Mouse (Mus musculus) adrenal gland, adult 8-10 months (tissue): ENCODE data around the gene Gm21970. TPM values are rescaled to one million over a fixed set of nuclear protein-coding genes. Genes with fewer than 3 reads are reported as not detected.
"Not testable (repeated sequence)": the region's sequence is repeated elsewhere in the genome, so short reads cannot be mapped to it uniquely, and the experiment has no call there.

Source experiments
- DNase-seq: peaks from one replicate; pipeline ENCODE4 v3.0.0; 2022
- total RNA-seq, 4 experiments: library from RNA; stranded (reverse); gene quantifications; 2 replicates each; pipeline ENCODE4 v1.2.4; 2022

Gm21970 gene
- total RNA-seq, 4 experiments from 2014 or later = 0.54 TPM; not detected in 3

DNA sequence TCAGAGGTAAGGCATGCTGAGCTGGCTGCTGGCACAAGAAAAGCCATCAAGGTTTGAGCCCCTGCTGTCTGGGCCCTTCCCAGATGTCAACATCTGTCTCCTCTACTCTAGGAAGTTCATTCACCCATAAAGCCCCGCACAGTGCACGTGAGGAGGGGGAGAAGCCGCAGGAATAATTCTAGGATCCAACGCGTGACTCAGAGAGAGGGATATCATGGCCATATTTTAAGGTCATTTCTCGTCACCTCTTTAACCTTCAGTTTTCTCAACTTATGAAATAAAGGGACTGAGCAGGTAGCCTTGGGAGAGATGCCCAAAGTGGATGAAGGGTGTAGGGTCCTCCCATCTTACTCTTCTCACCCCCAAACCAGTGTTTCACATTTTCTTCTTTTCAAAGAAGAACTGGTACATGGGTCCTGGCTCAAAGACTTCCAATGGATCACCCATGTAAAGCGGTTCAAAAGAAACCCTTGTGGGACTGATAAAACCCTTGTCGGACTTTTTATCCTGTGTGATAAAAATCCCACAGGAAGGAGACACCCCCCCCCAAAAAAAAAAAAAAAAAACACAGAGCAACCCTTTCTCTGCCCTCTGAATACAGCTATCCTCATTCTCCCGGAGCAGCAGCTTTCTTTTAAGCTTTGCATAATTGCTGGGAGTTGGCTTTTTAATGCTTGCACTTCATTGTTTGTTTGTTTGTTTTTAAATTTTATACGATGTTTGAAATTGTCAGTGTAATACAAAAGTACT is 13.5 kb downstream of the Gm21970 start:
- DNase-seq = no peak

DNA sequence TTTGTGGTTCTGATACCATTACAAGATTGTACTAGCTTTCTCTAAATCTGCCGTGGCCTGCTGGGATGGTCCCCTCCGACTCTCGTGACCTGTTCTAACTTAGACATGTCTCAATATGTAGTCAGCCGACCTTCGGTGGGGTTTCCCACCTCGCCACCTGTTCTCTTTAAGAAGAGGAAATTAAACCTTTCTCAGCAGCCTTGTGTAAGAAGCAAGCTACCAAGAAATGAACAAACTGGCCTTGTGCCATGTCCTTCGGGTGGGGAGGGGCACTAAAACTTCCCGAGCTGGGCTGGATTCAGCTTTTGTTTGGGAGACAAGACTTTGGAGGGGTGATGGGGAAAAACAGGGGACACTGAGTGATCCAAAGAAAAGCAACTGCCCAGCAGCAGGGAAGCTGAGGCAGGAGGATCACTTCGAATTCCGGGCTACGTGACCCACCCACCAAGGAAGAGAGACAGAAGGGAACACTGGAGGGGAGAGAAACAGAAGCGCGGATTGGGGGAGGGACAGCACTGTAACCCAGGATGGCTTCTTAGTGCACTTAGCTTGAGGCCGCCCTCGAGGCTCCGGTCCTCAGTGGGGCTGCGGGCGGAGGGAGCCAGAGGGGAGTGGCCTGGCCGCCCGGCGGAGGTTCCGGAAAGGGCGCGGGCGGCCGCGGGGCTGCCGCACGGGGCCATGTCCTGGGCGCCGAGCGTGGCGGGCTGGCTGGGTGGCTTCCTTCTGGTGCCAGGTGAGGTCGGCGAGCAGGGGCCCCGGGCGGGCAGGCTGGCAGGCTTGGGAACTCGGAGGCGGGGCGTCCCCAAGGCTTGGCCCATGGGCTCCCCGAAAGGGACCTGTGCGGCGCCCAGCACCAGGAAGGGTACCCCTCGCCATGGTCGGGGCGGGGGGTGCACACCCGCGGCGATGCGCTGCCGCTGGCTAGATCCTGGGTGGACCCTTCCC is 14.4 kb downstream of the Gm21970 start, which contains the start of gene Il10rb:
Gene Il10rb, plus strand, starts transcription at position 525 of the 945 bp plus-strand sequence.
- peak; percentile 79 for DNase-seq

GRCm38 (mm10) chr16:91406585-91407220 is 15.2 kb downstream of the Gm21970 start:
- DNase-seq = no peak

DNA sequence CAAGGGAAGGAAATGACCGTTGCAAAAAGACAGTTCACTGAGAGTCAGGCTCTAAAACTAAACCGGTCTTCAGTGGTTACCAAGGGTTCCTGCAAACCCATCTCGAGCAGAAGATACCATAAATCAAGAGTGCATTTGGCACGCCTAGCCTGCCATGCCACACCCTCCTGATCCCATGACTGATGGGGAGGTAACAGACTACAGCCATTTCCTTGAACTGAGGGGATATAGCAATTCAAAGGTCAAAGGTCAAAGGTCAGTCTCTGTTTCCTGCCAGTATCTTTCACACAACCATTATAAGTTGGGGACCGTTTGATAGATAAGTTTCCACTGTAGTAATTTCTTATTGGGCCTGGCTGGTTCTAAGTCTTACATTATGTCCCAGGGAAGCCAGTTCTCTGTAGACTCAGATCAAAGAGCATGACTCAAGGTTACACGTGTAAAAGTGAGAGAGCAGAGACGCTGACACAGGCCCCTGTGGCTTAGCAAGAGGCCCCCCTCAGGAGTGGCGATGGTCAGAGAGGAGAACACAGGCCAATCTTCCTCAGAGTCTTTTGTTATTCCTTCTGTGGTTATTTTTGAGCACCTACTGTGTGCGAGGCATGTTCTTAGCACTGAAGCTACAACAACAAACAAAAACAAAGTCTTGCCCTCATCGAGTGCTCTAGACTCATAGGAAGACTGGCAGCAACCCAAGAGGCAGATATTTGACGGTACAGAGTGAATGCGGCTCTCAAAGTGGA is 21.8 kb downstream of the Gm21970 start:
- peak; percentile 75 for DNase-seq

DNA sequence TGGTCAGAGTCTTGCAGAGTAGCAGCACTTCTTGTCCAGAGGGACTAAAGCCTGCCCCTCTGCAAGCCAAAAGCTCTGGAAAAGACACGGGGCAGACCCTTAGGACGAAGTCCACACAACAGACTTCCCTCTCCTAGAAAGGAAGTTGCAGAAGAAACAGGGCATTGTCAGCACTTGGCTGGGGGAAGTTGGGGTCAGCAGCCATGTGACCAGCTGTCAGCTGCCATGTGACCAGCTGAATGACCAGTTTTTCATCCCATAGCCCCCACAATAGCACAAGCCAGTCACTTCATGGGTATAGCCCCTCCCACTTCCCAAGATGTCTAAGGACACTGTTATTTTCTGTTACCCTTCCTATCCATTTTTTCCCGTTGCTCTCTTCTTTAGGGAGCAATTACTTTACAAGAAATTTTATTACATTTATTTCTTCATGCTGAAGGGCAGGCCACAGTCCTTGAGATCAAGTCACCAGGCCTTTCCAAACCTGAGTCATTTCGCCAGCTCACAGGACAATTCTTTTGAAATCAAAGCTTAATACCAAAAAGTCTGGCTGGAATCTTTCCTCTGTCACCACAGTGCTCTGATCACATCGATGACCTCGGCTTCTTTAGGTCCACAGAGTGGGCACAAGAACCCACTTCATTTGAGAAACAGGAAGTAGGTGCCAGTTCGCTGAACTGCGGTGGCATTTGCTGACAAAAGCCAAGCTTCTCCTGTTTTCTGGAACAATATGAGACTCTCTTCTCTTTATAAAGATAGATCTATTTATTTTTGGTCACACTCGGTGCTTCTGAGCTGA is 24.1 kb downstream of the Gm21970 start:
- peak; percentile 68 for DNase-seq

- no peak for DNase-seq
Observed at GRCm38 (mm10) chr16:91416357-91416756, 24.8 kb downstream of the Gm21970 start.

GRCm38 (mm10) chr16:91416938-91417337 is 25.4 kb downstream of the Gm21970 start:
- DNase-seq = peak; percentile 60

GRCm38 (mm10) chr16:91418531-91418930 is 27.0 kb downstream of the Gm21970 start:
- no peak for DNase-seq

DNA sequence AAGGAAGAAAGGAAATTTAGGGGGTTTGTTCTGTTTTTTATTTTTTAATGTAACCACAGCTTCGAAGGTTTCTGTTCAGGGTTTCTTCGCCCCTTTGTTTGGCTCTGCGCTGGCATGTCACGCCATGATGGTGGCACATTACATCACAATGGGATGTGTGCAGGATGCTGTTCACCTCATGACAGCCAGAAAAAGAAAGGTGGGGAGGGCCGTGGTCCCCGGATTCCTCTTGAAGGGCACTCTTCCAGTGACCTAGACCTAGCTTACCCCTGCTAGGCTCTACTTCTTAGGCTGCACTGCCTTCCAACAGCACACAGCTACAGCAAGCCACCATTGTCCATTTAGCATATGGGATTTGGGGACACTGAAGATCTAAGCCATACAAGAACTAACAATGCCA is 34.3 kb downstream of the Gm21970 start:
- DNase-seq = no peak

DNA sequence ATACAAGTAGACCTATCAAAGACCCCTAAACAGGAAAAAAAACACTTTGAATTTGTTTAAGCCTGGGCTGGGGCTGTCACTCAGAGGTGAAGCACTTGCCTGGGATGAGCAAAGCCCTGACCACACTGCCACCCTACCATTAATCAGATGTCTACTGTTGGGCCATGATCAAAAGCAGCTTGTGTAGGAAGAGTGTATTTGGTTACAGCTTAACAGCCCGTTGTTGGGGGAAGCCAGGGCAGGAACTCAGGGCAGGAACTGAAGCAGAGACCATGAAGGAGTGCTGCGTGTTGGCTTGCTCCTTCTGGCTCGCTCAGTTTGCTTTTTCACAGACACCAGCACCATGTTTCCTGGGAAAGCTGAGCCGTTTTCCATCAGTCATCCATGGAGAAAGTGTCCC is 35.1 kb downstream of the Gm21970 start:
- no peak for DNase-seq

DNA sequence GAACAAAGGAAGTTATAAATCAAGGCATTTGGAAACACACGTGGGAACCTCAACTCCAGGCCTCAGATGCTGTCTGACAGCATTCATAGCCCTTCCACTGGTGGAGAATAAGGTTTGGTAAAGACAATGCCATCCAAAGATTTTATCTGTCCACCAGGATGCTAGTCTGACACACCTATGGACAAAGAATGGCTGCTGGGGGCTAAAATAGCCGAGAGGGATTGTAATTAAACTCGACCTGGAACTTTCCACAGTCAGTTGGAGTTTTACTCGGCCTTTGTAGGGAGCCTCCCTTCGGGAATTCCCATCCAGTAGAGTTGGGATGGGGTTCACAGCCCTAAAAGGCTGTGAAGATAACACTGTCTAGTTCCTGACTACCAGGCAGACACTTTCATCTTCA is 35.9 kb downstream of the Gm21970 start:
- DNase-seq = no peak

DNA sequence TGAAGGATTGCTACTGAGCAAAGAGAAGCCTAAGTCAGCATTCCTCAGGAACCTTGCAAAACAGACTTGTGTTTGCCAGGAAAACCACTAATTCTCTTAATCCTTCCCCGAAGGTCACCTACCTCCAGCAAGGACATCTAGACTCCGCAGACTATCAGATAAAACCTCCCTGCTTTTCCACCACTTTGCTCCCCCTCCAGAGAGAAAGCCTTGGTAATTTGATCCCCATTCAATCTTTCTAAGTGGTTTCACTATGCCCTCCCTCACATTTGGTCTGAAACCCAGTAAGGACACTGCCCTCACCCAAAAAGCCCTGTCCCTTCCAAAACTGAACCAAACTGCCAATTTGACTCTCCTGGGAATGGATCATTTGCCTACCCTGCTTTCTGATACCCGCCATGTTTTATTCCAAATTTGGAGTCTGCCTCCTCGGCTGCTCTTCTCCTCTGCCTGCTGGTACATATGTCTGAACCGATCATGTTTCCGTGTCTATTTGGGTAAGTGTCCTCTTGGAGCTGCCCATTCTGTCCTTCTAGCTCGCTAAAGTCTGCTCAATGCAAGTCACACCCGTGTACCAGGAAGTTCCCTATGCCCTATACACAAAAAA is 36.8 kb downstream of the Gm21970 start:
- DNase-seq = peak; percentile 68

GRCm38 (mm10) chr16:91432720-91433328 is 41.3 kb downstream of the Gm21970 start:
- no peak for DNase-seq

GRCm38 (mm10) chr16:91433329-91433933 is 41.9 kb downstream of the Gm21970 start:
- no peak for DNase-seq

GRCm38 (mm10) chr16:91434119-91434518 is 42.6 kb downstream of the Gm21970 start:
- DNase-seq = no peak

DNA sequence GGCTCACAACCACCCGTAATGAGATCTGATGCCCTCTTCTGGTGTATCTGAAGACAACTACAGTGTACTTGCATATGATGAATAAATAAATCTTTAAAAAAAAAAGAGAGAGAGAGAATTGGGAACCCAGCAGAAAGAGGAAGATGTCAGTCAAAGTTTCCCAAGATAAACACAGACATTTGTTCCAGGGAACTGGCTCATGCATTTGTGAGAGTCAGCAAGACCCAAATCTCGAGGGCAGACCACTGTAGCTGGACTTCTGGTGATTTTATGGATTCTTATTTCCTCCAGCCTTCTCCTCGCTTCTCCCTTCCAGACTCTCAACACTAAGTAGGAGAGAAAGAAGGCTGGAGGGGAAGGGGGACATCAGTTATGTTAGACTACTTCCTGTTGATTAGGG is 46.6 kb downstream of the Gm21970 start:
- no peak for DNase-seq

DNA sequence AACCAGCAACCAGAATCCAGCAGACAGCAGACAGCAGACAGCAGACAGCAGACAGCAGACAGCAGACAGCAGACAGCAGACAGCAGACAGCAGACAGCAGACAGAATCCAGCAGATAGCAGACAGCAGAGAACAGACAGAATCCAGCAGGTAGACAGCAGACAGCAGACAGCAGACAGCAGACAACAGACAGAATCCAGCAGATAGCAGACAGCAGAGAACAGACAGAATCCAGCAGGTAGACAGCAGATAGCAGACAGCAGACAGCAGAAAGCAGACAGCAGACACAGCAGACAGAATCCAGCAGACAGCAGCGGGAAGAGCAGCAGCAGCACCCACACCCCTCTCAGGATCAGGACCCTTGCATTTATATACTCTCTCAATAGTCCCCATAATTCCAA is 47.1 kb downstream of the Gm21970 start:
- DNase-seq = not testable (repeated sequence)

DNA sequence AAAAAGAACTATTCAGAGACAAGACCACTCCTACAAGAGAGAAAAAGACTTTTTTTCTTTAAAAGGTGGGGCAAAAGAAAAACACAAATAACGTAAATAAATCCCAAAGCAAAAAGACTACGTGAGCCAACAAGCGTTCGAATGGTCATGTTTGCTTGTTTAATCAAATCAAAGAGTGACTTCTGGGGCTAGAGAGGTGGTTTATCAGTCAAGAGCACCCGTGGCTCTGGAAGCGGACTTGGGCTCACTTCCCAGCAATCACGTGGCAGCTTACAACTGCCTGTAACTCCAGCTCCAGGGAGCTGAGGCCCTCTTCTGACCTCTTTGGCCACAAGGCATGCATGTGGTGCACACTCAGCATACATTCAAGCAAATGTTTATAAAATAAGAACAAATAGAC is 49.8 kb downstream of the Gm21970 start:
- peak; percentile 70 for DNase-seq

DNA sequence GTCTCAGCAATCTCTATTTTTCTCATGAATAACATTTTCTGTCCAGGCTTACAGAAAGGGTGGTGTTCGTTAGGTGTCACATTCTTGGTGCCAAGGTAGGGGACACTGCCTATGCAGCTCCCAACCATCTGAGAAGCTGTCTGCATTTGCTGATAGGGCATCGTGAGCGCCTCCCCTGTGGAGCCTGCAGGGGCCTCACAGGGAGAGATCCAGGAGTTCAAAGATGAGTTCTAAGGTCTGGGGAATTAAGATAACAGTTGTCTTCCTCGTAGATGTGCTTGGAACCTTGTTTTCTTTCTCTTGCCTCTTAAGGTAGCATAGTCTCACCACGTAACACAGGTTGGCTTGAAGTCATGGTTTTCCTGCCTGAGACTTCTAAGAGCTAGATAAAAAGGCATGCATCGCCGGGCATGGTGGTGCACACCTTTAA is 50.3 kb downstream of the Gm21970 start:
- no peak for DNase-seq

DNA sequence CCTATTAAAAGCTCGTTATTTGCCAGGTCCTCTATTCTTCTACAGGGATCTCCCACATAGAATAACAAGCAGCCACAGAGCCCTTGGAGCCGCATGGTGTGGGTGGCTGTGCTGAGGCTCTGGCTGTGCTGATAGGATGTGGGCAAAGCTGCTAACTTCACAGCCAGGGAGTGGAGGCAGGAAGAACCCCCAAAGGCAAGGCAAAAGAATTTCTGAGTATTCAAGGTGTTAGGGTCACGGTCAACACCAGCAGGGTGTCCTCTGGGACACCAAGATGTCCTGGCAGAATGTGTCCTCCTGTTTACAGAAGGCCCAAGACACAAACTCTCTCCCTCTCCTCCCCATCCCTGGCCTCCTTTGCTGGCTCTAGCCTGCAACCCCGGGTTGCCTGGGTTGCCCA is 50.9 kb downstream of the Gm21970 start:
- DNase-seq = no peak
